Mouse (Mus musculus) MN1 (cell line): ENCODE results near the gene Ylpm1.

ENCODE experiments used
- DNase-seq: peaks from one replicate; pipeline ENCODE4 v3.0.0-alpha.2; 2016; ENCODE audit warnings: low spot score

Gene Ylpm1

DNA sequence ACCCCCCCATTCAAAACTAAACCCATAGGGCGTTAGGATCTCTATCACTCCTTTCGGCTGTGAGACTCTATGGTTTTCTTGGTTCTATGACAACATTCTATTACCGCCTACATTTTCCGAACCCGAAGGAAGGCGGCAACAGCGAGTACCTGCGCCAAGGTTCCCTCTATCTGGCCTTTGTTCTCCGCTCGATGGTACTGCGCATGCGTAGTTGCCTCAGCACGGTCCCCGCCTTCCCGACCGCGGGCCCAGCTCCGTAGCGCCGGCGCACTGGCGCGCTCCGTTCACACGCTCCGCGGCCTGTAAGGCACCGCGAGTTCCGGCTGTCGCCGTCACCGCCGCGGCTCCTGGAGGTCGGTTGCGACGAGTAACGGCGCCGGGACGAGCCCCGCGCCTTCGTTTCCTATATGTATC, at the start of gene Ylpm1:
Ylpm1 (plus strand) TSS at position 239 of the 414 bp plus-strand sequence.
- DNase-seq, result peak; percentile 98

DNA sequence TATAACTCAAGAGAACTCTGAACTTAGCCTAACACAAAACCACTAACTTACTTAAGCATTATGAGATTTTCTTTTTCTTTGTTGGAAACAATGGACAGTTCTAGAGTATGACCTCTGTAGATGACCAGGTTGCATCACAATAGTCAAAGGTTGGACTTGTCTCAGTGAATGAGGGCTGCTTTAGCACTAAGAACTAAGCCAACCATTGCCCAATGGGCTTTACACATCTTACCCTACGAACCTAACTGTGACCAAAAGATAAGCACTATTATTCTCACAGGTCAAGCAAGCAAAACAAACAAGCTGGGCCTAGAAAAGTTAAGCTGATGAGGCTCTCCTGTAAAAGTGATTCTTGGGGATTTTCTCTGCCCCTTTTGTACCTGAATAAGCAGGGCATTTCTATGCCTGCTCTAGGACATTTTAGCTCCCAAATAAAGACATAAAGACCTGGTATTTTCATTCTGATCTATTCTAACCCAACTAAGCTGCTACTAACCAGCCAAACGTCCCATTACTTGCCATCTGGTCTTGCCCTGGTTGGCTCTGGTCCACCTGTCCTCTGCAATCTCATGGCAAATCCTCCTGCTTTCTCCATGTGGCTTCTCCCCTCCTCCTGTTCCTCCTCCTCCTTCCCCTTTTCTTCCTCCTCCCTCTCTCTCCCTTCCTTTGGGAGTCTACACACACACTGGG, 48.1 kb upstream of the Ylpm1 start:
- DNase-seq, result no peak

DNA sequence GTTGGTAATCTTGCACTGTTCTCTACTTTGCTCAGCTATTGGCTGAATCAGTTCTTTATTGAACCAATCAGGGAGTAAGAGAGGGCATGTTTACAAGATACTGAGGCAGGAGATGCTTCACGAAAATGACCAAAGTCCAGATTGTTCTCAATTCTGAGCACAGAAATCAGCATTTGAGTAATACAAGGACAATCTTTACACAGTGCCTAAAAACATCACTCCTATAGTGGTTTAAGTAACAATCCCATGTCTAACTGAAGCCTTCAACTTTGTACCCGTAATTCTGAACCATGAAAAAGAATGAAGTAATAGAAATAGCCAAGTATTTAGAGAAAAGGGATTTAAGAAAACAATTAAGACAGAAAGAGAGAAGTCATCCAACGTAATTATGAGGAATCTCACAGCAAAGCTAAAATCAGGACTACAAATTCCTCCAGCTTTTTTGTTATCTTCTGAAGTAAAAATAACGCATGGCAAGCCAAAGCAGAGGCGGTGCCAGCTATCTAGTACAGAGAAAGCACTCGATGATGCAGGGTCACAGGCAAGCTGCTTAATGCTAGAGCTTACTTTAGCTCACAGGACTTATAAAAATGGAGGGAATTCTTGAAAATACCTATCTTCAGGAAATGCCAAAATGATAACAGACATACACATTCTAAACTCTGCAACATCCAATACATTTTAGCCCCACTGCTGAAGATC, 47.4 kb upstream of the Ylpm1 start:
- DNase-seq, result no peak

DNA sequence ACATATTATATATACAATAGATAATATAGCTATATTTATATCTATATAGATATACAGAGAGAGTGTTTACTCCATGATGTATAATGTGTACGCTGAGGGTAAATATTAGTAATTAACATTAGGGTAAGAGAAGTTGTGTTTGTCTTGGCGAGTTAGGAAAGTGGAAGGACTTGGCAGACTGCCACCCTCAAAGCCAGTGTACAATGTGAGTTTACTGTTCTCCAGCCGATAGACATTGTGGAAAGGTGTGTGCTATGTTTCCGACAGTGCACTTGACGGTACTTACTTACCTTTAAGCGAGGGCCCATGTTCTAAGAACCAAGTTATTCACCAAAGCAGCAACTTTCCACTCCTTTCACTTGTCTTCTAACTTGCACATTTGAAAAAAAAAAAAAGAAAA, 45.4 kb upstream of the Ylpm1 start:
- DNase-seq, result no peak

DNA sequence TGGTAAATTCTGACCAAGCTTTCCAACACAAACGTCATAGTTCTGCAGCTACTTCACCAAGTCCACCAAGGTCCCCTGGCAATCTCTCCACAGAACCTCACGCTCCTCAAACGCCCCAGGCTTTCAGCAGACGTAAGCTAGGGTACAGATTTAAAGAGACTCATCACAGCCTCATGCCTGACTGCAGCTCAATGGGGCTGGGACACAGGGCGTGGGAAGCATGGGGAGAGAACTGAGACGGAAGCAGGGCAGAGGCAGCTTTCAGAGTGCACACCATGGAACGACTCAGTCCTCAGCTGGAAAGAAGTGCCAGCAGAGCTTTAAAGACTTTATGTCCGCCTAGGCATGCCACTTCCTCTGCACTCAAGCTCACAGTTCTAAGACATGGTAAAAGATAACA, 44.6 kb upstream of the Ylpm1 start:
- no peak for DNase-seq

DNA sequence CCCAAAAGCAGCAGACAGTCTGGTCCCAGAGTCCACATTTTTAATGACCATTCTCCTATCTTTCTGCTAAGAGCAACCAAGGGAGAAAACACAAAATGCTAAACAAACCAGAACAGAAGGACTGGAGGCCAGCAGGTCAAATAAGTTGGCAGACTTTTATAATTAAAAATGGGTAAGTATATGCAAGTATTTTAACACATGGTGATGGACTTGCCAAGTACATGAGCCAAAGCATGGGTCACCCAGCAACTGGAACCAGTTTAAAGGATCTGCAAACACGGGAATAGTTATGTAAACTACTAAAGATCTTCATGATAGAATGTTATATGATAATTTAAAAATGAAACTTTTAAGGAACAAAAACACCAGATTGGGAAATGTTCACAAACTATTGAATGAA, 43.8 kb upstream of the Ylpm1 start:
- no peak for DNase-seq

DNA sequence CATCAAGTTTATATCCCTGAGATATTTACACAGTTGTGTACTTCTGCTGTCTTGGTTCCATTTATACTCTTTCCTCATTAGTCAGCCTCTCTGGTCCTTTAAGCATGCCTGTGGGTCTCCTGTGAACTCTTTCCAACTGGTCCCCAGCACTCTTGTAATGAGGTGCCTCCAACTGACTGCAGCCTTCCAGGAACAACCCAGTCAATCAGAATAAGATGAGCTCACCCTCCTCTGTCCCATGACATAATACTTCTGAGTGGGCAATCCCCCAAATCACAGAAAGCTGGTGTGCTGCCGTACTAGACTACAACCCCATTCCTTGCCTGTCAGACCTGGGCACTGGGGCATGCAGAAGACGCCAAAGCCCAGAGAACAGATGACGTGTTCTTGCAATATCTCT, 39.8 kb upstream of the Ylpm1 start:
- DNase-seq, result no peak

DNA sequence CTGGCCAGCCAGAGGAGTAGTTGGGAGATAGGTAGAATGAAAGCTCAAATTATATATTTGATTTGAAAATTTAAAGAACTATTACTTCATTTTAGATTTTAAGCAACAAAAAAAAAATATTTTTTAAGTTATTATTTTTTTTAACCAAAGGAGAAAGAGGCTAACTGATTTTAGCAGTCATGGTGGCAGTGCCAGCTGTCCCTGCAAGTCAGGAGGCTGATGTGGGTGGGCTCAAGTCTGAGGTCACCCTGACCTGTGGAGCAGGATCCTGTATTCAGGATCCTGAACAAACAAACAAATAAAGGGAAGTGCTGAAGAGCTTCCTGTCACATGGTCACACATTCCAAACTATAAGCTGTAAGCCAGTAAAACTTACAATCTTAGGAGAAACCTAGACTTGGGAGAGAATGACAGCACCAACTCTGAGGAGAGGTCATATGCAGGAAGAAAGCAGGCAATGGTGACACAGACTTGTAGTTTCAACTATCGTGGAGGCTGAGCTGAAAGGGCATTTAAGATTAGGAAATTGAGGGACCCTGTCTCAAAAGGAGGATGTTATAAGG, 37.2 kb upstream of the Ylpm1 start:
- no peak for DNase-seq

DNA sequence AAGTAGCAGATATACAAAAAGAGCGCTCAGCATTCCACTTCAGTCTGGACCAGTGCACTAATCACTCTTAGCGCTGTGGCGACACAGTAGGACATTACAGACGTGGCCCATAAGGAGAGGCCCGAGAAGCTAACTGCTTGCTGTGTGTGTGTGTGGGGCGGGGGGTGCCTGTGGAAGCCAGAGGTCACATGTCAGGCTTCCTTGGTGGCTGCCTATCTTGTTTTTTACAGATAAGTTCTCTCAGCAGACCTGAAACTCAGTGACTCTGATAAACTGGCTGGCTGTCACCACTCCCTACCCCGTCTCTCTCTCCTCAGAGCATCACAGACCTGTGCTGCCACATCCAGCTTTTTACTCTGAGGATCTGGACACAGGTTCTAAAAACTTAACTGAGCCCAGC, 33.5 kb upstream of the Ylpm1 start:
- no peak for DNase-seq

DNA sequence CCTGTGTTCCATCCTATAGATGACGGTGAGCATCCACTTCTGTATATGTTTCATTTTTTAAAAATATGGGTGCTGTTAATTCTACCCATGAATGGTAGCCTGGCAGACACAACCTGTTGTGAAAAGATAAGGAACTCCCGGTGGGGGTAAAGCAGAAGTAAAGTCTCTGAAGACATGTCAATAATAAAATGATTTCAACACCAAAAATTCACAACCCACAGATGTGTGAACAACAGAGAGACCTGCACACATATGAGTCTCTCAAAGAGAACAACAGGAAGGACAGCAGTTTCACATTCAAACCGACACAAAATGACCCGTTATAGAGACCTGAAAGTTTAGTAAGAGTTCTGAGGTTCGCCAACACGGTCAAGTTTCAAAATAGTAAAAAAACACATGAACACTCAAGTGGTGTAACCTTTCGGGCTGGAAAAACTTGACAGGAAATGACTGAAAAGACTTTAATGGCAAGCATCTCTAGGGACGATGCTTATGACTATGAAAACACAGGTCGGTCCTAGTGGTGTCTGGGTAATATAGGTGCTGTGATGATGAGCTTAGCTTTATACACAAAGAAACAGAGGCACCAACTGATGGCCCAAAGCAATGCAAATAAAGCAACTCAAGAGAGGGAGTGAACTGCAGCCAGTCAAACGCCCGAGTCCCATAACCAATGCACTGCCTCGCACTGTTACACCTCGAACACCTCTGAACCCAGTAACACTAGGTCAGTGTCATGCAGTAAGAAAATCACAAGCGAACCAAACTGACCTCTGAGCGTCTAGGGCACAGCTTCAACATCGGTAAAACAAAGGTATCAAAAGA, 27.1 kb upstream of the Ylpm1 start:
- DNase-seq, result no peak

DNA sequence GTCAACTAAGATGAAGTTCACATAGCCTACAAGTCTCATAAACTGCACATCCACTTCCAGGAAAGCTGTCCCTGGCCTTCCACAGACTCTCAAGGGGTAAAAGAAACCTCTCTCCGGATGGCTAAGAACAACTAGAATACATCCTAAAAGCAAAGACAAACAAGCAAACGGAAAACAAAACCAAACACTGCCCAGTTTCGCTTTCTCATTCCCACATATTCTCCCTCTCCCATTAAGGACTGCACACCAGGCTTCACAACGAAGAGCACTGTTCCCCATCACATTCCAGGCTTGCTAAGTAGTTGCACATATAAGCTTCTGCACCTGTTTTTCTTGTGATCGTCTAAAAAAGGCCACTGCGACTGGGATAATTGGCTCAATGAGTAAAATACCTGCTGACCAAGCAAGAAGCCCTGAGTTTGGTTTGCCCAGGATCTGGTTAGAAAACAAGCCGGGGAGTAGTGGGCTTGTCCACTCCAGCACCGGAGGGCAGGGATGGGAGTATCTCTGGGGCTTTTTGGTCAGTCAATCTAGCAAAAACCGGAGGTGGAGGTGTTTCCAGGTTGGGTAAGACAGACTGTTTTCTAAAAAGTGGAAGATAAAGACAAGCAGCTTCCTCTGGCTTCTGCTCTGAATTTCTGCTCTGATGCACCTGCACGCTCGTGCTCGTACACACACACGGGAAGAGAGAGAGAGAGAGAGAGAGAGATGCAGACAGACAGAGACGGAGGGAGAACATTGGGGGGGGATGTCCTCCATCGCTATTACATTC, 26.3 kb upstream of the Ylpm1 start:
- DNase-seq, result peak; percentile 28

DNA sequence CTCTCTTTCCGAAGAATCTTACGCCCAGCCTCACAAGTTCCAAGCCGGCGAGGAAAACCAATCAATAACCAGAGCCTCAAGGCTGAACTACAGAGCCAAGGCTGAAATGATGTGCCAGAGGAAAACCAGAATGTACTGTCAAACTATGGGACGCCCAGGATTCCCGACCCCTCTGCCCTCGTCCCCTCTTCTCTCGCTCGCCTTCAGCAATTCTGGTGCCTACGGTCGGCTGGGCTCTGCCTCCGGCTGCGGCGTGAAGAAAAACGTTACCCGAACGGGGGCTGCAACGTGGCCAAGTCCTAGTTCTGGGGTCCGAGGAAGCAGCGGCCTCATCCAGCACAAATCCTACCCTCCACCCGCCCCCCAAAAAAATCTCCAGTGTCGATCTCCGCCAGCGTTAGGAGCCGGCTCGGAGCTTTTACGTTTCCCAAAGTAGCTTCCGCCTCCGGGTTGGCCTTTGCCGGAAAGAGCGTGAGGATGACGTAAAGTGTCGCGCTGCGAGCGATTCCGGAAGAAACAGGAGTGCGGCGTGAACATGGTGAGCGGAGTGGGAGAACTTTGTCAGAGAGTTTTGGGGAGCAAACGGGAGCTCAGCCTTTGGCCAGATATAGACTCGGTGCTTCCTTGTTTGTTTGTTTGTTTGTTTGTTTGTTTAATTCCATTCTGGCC, 25.6 kb upstream of the Ylpm1 start, which contains the start of the genes Fcf1 and Arel1:
Fcf1 (plus strand) TSS at position 470 of the 669 bp plus-strand sequence.
Arel1 (minus strand) TSS at position 473 of the 669 bp plus-strand sequence.
- DNase-seq, result peak; percentile 94

DNA sequence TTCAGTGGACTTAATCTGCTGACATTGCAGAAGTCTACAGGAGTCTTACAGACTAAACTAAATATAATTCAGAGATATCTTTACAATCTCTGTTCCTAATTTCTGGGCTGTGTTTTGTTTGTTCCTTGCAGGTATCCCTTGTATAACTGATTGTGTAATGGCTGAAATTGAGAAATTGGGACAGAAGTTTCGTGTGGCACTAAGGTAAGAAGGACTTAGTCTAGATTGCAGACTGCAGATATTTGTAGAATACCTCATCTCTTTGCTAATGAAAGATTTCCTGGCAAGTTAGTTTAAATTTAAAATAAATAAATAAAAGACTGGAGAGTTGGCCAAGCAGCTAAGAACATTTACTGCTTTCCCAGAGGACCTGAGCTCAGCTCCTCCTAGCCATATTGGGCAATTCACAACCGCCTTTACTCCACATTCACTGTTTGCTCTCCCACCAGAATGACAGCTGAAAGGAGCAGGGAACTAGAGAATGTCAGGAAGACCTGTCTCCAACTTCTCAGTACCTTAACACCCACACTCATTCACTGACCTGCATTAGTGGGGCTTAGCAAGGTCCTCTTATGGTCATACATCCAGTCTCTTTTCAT, 16.8 kb upstream of the Ylpm1 start:
- DNase-seq, result no peak

DNA sequence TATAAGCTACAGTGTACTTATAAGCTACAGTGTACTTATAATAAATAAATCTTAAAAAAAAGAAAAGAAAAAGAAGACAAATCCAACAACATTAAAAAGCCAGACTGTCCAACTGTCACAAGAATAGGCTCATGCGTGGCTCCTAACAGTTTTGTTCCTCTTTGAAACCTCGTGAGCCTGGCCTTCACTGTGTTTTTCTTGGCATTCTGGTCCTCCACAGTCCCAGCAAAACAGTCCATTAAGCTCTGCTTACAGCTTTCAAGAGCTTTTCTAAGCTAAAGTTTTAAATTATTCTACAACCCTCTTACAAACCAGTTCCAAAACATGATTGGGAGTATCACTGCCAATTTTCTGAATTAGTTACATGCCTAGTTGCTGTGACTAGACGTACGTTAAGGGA, 6.7 kb upstream of the Ylpm1 start:
- DNase-seq, result no peak

DNA sequence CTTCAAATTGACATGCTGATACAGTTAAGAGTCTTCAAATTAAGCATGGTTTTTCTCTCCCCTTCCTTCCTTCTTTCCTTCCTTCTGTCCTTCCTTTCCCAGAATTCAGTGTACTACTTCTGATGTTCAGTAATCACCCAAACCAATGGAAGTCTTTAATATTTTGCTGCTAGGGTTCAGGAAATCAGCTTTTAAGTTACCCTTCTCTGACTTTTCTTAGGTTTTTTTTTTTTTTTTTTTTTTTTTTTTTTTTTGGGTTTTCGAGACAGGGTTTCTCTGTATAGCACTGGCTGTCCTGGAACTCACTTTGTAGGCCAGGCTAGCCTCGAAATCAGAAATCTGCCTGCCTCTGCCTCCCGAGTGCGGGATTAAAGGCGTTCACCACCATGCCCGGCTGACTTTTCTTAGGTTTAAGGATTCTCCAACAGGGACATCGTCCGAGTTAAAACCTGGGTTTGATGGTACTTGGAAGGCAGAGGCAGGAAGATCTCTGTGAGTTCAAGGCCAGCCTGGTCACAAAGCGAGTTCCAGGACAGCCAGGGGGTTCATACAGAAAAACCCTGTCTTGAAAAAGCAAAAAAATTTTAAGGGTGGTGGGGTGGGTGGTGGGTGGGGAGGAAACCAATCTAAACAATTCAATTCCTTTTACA, 884 bp upstream of the Ylpm1 start:
- DNase-seq, result peak; percentile 13

DNA sequence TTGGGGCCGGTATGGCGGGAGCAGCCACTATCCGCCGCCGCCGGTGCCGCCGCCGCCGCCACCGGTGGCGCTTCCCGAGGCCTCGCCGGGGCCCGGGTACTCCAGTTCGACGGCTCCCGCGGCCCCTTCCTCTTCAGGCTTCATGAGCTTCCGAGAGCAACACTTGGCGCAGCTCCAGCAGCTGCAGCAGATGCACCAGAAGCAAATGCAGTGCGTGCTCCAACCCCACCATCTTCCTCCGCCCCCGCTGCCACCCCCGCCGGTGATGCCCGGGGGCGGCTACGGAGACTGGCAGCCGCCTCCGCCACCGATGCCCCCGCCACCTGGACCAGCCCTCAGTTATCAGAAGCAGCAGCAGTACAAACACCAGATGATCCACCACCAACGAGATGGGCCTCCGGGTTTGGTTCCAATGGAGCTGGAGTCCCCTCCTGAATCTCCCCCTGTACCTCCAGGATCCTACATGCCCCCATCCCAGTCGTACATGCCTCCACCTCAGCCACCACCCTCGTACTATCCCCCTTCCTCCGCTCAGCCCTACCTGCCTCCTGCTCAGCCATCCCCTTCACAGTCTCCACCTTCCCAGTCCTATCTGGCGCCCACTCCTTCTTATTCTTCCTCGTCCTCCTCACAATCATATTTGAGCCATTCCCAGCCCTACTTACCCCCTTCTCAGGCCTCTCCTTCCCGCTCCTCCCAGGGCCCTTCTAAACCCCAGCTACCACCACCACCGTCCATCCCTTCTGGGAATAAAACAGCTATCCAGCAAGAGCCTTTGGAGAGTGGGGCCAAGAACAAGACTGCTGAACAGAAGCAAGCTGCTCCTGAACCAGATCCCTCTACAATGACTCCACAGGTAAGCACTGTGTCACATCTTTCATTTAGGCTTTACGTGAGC, 629 bp downstream of the Ylpm1 start:
- peak; percentile 66 for DNase-seq

DNA sequence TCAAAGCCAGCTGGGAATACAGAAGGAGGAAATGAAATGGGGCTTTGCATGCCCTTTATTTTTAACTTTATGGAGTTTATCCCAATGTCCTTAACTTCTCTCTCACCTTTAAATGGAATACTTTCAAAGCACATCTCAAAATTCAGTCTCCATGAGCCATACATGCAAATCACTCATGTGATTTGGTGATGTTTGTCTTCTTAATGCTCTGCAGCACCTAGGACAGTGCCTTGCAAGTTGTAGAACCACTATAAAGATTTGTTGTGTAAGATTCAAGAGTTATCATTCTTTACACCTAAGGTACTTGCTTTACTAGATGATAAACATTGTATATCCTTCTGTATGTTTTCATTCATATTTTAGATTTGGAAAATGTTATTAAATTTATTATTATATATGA, 2.9 kb downstream of the Ylpm1 start:
- no peak for DNase-seq

DNA sequence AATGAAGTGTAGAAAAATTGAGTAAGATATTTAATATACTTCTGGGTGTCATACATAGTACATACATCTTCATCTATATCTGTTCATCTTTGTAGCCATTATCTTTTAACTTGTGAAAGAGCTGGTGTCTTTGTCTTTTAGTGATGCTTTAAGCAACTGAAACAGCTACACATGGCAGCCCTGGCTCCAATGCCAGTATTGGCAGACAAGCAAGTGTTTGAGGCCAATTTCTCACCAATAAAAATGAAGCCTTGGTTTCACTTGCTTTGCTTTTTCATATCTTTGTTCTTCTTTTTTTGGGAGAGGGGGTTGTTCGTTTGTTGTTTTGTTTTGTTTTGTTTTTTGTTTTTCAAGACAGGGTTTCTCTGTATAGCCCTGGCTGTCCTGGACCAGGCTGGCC, 10.1 kb downstream of the Ylpm1 start:
- no peak for DNase-seq

DNA sequence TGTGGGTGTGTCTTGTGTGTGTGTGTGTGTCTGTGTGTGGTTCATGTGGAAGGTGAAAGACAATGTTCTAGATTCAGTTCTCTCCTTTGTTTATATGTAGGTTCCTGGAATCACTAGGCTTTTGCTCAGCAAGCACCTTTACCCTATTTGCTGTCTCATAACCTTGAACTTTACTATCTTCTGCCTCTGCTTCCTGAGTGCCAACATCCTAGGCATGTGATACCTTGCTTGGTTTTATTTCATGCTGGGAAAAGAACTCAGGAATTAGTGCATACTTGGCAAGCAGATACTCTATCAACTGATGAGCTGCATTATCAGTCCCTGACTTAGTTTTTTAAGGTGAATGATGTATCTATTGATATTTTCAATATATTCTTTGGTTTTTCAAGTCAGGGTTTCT, 10.9 kb downstream of the Ylpm1 start:
- no peak for DNase-seq
